Mouse (Mus musculus) bone marrow, adult 2 months (tissue): Measurements from ENCODE around the gene Ankrd12. TPM values are rescaled to one million over a fixed set of nuclear protein-coding genes. Genes with fewer than 3 reads are reported as not detected.

Experiments used
- H3K27ac ChIP-seq: fragments of 200-500 bp; 2 replicates; pipeline ENCODE4 v1.5.1; 2012; ENCODE audit warnings: low read depth, mild to moderate bottlenecking, control low read depth, inconsistent platforms, low read length; ENCODE audit not compliant: control insufficient read depth, poor library complexity, insufficient read depth
- H3K4me1 ChIP-seq: fragments of 200-500 bp; 2 replicates; pipeline ENCODE4 v1.6.1; 2011; ENCODE audit warnings: low read length; ENCODE audit not compliant: control insufficient read depth, insufficient read depth
- H3K4me3 ChIP-seq: fragments of 200-500 bp; replicated peaks from 2 replicates; pipeline ENCODE3; 2011; ENCODE audit warnings: mild to moderate bottlenecking, low read depth, low read length, control low read depth; ENCODE audit not compliant: control insufficient read depth
- CTCF ChIP-seq: fragments of 200-500 bp; IDR thresholded peaks from 2 replicates; pipeline ENCODE4 v1.5.1; 2011; ENCODE audit warnings: low read length, control low read depth; ENCODE audit not compliant: control insufficient read depth, insufficient read depth
- POLR2A ChIP-seq: fragments of 200-500 bp; IDR thresholded peaks from 2 replicates; pipeline ENCODE4 v1.6.1; 2011; ENCODE audit warnings: low read depth, mild to moderate bottlenecking, control low read depth, low read length, borderline replicate concordance; ENCODE audit not compliant: control insufficient read depth
- WGBS: fragments of 180-500 bp; shearing (Covaris S2); methylation state at CpG from one replicate; pipeline ENCODE4 v1.1.7; 2018; 5-methylcytosine and 5-hydroxymethylcytosine counted together
- polyA plus RNA-seq: library from polyadenylated mRNA; stranded (reverse); fragments of >200 nt; gene quantifications from 2 replicates; pipeline ENCODE4 v1.2.4, GENCODE M21; 2011; ENCODE audit warnings: low replicate concordance; ENCODE audit not compliant: missing spikeins, insufficient read depth, insufficient read length

The Ankrd12 gene
- polyA plus RNA-seq, 1 experiment = 27.4 TPM

- no peak overlapping the region for H3K4me3 ChIP-seq
- no peak overlapping the region for H3K27ac ChIP-seq
- TF ChIP-seq POLR2A (no peak), CTCF (no peak)
- WGBS = 87% methylated on average over 7 of the region's 7 CpGs
- H3K4me1 ChIP-seq = no peaks in the 10 kb centered on the region
Observed at GRCm38 (mm10) chr17:65930158-65930826, 146.6 kb downstream of the Ankrd12 start.

GRCm38 (mm10) chr17:65929319-65929978, 147.4 kb downstream of the Ankrd12 start:
- H3K4me1 ChIP-seq = no peaks in the 10 kb centered on the region
- H3K27ac ChIP-seq = no peak overlapping the region
- H3K4me3 ChIP-seq = no peak overlapping the region
- TF ChIP-seq CTCF (no peak), POLR2A (no peak)
- WGBS = 86% methylated on average over 22 of the region's 22 CpGs

GRCm38 (mm10) chr17:65927077-65927476, 149.8 kb downstream of the Ankrd12 start:
- Histone ChIP-seq H3K4me1 (no peaks in the 10 kb centered on the region; the same call in 1 of the 2 replicates), H3K27ac (no peak overlapping the region), H3K4me3 (no peak overlapping the region)
- TF ChIP-seq POLR2A (no peak), CTCF (no peak)
- 85% methylated on average over 4 of the region's 4 CpGs for WGBS

- 84% methylated on average over 5 of the region's 5 CpGs for WGBS
- Histone ChIP-seq H3K27ac (no peak overlapping the region), H3K4me1 (peaks cover 3% of the 10 kb centered on the region), H3K4me3 (no peak overlapping the region)
- no peak for TF ChIP-seq CTCF
- no peak for TF ChIP-seq POLR2A
Observed at GRCm38 (mm10) chr17:65924218-65924617, 152.7 kb downstream of the Ankrd12 start.

- WGBS = 78% methylated on average over 6 of the region's 6 CpGs
- no peak overlapping the region for H3K27ac ChIP-seq
Observed at GRCm38 (mm10) chr17:65921975-65922374, 154.9 kb downstream of the Ankrd12 start.

GRCm38 (mm10) chr17:65919235-65919634, 157.7 kb downstream of the Ankrd12 start:
- H3K4me3 ChIP-seq = no peak overlapping the region
- WGBS = 46% methylated on average over 3 of the region's 3 CpGs
- TF ChIP-seq POLR2A = no peak
- no peak for TF ChIP-seq CTCF
- H3K27ac ChIP-seq = no peak overlapping the region
- peaks cover 4% of the 10 kb centered on the region for H3K4me1 ChIP-seq

More at GRCm38 (mm10) chr17:65921975-65922374, 154.9 kb downstream of the Ankrd12 start:
- H3K4me3 ChIP-seq = no peak overlapping the region
- TF ChIP-seq POLR2A (no peak), CTCF (no peak)
- H3K4me1 ChIP-seq = peaks cover 4% of the 10 kb centered on the region

GRCm38 (mm10) chr17:65916135-65916668, 160.7 kb downstream of the Ankrd12 start:
- Histone ChIP-seq H3K4me1 (peaks cover 4% of the 10 kb centered on the region), H3K27ac (no peak overlapping the region), H3K4me3 (no peak overlapping the region)
- TF ChIP-seq POLR2A = no peak
- no peak for TF ChIP-seq CTCF
- WGBS = 76% methylated on average over 8 of the region's 8 CpGs

Other genes with a start within 250 kb of the Ankrd12 start
- gene Ralbp1, start 191.3 kb downstream of the Ankrd12 start, polyA plus RNA-seq = 16.1 and 27.0 TPM in 2 replicates
- 5.1 and 8.8 TPM in 2 replicates for gene Twsg1, start 125.9 kb downstream of the Ankrd12 start, polyA plus RNA-seq
- 92.9 and 164 TPM in 2 replicates for gene Ndufv2, start 24.5 kb upstream of the Ankrd12 start, polyA plus RNA-seq
- gene Washc1, start 34.5 kb upstream of the Ankrd12 start, polyA plus RNA-seq = 24.4 and 47.4 TPM in 2 replicates
- gene Ddx11, start 46.4 kb upstream of the Ankrd12 start, polyA plus RNA-seq = 13.2 and 27.6 TPM in 2 replicates